Mouse (Mus musculus) natural killer cell, adult 2 months (primary cell): ENCODE data around the gene Rras.
A peak's percentile ranks its signal among the peaks of the same experiment; 100 is the strongest.
"Not testable (repeated sequence)": the region's sequence is repeated elsewhere in the genome, so short reads cannot be mapped to it uniquely, and the experiment has no call there.

Experiments
- DNase-seq, 2 experiments: peaks; one replicate each; pipeline ENCODE4 v3.0.0; 2022; ENCODE audit warnings: low spot score in 2 of 2

Gene Rras

DNA sequence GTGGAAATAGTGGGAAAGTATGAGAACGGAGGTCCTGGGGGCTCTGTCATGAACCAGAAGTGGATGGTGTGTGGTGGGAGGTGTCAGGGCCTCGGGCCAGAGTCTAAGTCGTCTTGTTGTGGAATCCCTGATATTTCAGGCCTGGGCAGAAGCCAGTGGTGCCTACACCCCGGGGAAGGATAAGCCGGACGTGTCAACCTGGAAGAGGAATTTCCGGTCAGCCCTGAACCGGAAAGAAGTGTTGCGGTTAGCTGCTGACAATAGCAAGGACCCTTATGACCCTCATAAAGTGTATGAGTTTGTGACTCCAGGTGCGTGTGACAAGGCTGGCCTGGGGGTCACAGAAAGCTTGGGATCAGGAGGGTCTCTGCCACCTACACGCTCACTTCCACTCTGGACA, 18.0 kb upstream of the Rras start:
- no peak for DNase-seq

DNA sequence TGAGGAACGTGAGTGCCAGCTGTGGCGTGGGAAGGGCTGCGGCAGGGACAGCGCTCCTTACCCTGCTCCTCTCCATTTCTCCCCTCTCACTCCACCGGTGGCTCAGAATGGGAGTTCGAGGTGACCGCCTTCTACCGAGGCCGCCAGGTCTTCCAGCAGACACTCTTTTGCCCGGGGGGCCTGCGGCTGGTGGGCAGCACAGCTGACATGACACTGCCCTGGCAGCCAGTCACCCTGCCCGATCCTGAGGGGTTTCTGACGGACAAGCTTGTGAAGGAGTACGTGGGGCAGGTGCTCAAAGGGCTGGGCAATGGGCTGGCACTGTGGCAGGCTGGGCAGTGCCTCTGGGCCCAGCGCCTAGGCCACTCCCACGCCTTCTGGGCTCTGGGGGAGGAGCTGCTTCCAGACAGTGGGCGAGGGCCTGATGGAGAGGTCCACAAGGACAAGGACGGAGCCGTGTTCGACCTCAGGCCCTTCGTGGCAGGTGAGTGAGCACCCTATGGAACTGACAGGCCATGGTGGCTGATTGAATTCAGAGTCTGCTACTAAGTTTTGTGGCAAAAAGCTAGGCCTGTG, 17.1 kb upstream of the Rras start:
- DNase-seq = no peak

DNA sequence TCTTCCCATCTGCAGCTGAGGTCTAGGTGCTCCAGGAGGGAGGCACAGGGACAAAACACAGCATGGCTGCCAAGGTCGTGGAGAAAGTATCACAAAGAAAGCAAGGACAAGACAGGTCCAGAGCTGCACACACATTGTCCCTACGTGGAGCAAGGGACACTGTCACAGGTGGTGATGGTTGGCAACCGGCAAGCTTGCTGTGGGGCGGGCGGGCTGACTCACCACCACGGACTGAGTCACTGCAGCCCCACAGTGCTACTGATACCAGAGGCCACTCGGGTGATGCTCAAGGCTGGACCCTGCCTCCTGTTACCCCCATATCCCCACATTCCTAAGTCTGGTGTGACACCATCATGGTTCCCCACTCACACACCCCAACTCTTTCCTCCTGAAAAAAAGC, 15.3 kb upstream of the Rras start:
- DNase-seq = no peak

DNA sequence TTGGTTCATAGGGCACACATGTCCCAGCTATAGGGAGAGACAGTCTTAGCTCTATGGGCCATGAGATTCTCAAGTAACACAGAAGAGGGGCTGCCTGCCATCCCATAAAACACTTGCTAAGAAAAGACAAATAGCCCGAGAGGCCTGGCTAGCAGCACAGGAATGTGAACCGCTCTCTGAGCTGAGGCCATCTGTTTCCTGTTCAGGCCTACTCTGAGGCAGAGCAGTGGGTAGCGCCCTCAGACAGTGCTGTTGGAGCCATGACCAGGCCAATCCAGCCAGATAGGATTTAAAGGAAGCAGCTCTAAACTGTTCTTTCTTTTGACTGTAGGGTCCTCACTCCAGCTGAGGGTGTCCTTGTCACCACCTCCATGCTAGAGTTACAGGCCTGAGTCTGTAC, 13.2 kb upstream of the Rras start:
- no peak for DNase-seq

DNA sequence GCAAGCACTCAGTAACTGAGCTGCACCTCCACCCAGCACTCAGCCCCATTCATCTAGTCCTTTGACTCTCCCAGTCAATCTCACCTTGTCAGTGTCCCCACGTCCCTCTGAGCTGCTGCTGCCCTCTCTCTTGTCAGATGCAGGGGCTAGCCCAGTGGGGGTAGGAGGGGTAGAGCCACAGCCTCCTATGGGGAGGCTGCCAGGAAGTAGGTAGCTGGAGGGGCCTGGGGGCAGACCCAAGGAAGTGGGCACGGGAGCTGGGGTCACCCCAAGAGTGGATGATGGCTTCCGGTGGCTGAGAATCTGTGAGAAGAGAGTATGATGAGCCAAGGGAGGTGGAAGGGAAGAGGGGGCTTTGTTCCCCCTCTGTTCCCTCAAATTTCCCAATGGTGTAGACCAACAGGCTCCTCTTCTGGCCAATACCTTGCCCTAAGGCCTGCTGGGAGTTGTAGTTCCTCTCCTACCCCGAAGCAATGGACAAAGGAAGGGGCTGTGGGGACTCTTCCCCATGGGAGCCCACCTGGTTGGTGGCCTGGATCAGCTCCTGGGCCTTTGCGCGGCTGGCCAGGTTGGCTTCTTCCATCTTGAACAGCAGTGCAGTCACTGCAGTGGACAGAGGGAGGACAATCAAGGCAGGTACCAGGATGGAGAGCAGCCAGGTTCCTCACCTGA, 12.3 kb upstream of the Rras start:
- no peak for DNase-seq

DNA sequence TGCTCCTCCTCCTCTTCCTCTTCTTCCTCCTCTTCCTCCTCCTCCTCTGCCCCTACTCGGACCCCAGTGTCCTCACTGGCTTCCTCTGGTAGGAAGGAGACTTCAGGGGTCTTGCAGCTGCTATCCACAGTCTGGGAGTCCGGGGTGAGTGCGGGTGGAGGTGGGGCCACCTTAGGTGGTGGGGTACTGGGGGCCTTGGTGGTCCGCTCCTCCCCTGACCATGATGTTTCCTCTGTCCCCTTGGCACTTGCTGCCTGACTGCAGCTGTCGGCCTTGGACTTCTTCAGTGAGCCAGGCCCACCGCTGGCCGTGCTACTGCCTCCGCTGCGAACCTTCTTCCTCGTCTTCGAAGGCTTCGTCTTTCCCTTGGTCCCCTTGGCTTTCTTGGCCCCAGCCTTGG, 11.3 kb upstream of the Rras start:
- no peak for DNase-seq

DNA sequence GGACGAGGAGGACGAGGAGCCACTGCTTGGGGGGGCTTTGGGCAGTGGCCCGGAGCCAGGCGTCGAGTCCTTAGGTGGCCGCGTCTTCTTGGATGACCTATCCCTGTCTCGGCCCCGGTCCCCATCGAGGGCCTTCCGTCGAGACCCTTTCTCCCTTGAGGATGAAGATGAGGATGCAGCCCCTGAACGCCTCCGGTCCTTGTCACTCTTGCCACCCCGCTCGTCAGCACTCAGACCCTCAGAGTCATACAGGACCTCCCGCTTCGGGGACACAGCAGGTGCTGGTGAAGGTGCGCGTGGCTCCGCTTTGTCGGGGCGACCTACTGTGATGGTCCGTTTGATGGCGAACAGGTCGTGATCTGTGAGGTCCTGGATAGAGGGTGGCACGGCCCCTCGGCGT, 10.6 kb upstream of the Rras start:
- DNase-seq = no peak

DNA sequence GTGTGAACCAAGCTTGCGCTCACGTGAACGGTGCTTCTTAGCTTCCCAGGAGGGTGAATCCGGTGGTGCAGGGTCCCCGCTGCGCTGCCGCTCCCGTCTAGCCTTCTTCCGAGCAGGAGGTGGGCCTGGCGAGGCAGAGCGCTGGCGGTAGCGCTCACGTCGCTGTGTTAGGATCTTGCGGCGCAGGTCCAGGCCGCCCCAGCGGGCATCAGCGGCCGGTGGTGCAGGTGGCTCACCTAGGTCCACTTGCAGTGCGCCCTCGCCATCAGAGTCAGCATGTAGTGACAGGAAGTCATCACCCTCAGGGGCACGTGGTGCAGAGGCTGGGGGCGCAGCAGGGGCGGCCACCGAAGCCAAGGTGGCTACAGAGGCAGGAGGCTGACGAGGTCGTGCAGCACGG, 9.9 kb upstream of the Rras start:
- DNase-seq = no peak

DNA sequence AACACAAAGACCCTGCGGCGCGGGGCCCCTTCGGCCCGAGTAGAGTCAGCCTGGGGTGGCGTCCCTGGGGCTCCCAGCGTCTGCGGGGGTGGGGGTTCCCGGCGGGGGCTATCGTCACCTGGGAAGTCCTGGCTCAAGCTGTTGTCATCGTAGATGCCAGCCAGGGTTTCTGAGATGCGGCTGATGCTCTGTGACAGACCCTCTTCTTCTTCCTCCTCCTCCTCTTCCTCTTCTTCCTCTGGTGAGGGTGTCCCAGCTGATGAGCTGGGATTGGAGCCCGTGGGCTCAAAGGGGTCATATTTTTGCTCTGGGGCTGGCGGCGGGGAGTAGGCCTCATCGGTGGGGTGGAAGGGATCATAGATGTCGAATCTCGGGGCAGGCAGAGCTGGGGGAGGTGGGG, 9.3 kb upstream of the Rras start:
- no peak for DNase-seq

DNA sequence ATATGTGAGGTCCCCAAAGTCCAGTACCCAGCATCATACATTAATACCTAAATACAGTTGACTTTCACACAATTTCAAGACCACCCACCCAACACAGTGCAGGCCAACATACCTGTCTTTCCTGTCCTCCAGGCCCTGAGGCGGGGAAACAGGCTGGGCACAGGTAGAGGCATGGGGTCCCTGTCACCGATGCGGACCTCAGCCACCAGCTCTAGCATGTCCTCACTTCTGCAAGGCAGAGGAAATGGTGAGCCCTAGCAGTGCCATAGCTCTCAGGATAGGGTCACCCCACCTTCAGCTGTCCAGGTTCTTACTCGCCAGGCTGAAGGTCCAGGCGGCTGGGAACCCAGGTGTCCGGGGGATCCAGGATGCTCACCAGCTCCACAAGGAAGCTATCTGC, 5.8 kb upstream of the Rras start:
- DNase-seq = no peak

DNA sequence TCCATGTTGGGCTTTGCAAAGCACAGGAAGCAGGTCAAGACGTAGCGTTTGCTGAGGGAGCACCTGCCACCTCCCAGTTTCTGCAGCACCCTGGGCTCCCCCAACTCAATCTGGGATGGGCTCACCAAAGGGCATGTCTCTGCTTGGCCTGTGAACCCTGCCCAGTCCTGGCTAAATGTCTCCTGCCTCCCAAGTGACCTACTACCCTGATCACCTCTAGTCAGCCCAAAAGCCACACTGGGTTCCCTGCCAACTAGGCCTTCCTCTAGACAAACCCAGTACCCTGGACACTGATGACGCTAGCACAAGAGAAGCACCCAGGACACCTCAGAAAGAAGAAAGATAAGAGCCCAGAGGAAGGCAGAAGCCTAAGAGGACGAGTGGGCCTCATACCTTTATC, 4.9 kb upstream of the Rras start:
- DNase-seq = no peak

DNA sequence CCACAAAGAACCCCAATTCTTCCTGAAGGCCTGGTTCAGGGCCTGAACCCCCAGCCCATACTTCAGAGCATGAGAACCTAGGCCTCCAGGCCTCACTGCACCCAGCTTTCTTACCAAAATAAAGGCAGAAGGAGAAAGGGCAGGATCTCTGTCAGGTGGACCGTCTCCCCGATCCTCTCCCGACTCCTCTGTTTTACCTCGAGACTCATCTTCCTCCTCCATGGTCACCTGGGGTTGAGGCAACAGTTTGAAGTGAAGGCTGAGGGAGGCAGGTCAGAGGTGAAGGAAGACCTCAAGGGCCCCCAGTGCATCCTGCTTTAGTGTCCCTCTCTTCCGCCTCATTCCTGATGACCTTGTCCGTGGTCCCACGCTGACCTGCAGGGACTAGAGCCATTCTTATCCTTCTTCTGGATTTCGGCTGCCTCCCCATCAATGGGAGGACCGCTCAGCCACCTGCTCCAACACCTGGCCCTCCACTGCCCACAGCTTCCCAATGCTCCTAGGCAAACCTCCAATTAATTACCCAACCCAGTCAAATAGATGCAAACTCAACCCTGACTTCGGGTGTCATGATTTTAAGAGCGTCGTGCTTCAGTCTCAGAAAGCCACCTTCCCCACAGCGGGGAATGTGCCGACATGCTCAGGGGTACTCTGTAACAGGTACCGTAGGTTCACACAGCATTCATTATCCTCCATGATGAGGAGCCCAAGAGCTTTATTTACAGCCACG, 4.2 kb upstream of the Rras start:
- no peak for DNase-seq

DNA sequence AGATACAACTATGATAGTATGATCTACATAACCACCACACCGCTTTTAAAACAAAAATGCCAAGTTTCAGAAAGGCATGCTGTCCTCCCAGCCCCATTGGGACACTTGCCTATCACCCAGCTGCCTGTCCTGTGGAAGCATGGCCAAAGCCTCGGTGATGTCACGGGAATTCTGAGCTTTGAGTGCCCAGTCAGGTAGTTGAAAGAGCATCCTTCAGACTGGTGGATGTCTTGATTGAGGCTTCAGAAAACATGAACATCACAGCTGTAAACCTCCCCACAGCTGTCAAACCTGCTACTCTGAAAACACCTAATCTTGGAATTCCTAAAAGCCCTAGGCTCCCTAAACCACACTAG, 3.7 kb upstream of the Rras start:
- no peak for DNase-seq

DNA sequence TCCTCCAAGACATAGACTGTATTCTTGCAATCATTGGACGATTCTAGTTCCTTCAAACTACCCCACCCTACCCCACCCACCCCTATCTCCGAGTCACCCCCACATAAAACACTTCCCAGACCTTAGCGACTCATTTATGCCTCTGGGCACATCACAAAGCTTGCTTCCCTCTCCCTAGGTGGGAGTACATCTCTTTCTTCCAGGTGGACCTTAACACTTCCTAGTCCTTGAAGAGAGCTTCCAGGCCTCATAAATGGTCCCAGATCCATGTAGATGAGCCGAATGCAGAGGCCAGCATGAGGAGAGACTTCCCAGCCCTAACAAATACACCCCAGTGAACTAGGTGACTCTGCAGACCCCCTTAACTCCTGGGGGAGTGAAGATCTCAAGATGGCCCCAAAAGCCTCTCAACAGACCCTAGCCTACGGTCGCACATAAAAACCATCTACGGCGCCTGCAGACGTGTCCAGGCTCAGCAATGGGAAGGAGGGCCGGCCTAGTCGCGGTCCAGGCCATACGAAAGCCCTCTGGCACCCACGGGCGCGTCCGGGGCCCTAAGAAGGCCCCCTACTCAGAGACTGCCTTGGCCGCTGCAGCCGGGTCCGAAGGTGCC, 2.3 kb upstream of the Rras start:
- peak in 1 of 2 experiments; percentile 7 for DNase-seq

DNA sequence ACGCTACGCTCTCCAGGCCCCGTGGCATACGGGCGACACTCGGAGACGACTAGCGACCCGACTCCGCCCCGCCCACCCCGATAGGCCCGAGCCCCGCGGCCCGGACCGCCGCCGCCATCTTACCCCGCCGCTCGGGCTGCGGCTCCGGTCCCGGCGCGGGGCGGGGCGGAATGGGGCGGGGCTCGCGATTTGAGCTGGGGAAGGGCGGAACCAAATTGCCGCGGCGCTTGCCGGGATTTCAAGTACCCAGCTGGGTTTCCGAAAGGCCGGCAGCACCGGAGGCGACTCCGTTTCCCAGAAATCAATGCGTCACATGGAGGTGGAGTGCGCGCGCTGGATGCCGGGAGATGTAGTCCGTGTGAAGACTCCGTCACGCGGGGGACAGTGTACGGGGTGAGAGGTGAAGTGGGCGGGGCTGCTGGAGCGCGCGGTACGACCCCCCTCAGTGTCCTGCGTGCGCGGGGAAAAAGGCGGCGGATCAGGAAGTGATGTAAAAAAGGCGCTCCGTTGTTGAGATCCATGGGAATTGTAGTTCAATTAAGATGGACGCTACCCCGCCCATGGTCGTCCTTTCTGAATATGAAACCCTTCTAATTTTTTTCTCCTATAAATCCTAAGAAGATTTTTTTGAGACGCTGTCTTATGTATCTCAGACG, 1.7 kb upstream of the Rras start, which contains the start of gene Scaf1:
TSS of gene Scaf1 (minus strand) at position 407 of the 656 bp plus-strand sequence.
- peak; percentile 99 for DNase-seq

DNA sequence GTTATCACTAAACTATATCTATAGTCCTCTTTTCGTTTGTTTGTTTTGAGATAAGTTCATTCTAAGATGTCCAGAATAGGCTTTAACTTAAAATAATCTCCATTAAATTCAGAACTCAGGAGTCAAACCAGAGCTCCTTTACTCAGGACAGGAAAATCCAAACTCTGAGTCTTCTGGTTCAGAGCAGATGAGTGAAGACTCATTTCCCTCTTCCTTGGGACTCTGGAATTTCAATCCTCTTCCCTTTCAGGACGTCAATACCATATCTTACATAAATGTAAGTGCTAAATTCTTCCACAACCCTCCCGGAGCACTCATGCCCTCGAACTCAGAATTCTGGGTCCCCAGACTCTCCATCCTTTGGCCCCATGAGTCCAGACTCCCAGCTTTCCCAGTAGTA, 1.0 kb upstream of the Rras start:
- no peak for DNase-seq

DNA sequence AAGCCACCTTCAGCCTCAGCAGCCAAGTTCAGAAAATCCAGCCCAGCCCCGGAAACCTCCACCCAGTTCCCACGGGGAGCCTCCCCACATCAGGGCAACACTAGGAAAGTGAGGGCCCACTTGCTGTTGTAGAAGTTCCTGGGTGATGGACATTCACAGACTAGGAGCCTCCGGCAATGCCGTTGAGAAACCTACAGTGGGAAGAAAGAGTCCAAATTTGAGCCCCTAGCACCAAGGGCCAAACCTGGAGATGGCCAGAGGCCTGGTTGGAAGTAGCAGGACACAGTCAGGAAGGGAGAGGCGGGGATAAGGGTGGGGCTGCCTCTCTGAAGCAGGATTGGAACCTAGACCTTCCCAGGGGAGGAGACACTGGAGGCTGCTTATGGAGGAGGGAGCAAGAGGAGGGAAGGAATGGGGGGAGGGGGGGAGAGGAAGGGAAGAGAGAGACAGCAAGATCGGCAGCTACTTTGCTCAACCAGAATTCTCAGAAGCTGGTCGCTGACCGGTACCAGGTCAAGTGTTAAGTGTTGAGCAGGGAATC, 1.3 kb downstream of the Rras start:
- no peak for DNase-seq

DNA sequence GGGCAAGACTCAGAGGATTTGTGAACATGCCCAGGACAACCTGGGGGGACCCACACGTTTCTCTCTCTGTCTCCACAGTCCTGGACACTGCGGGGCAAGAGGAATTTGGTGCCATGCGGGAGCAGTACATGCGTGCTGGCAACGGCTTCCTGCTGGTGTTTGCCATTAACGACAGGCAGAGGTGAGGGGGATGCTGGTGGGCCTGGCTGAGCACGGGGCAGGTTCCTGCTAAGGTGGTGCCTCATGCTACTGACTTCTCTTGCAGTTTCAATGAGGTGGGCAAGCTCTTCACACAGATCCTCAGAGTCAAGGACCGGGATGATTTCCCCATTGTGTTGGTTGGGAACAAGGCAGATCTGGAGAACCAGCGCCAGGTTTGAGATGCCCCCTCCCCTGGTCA, 2.5 kb downstream of the Rras start:
- DNase-seq = no peak

DNA sequence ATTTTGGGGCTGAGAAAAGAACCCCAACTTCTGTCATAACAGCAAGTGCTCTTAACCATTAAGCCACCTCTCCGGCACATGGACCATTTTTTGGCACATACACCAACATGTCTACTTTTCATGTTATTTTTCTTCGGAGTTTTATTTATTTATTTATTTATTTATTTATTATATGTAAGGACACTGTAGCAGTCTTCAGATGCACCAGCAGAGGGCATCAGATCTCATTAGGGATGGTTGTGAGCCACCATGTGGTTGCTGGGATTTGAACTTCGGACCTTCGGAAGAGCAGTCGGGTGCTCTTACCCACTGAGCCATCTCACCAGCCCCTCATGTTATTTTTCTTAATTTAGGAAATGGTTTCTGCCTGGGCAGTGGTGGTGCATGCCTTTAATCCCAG, 6.0 kb downstream of the Rras start:
- DNase-seq = not testable (repeated sequence)

DNA sequence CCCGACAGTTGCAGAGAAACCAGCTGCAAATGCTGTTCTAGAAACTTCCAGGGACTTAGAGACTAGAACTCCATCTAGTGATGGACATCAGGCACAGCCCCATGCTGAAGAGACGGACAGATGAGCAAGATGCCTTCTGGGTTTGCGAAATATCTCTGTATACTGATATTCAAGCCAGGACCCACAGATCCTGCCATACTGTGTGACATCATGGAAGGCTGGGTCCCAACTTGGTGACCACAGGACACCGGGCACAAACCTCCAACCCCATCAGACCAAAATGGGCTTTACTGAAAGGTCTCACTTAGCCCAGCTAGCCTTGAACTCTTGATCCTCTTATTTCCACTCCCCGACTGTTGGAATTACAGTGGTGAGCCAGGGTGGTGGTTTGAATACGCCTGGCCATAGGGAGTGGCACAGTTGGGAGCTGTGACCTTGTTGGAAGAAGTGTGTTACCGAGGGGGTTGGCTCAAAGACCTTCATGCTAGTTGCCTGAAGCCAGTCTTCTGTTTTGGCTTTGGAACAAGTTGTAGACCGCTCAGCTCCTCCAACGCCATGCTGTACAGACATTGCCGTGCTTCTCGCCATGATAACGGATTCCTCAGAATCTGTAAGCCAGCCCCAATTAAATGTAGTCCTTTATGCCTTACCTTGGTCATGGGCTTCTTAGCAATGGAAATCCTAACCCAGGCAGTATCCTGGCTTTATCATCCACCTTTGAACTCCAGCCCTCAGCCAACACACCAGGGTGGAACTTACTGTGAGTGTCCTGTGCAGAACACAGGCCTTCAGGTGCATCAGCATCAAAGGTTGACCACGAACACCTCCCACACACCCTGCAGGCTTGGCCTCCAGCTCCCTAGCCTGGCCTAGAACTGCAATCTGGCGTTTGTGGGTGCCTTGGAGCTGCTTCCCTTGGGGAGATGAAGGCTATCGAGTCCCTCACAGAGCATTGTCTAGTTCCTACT, 6.8 kb downstream of the Rras start:
- no peak for DNase-seq
